Mouse (Mus musculus): Measurements from ENCODE around the gene Sgip1.

DNA sequence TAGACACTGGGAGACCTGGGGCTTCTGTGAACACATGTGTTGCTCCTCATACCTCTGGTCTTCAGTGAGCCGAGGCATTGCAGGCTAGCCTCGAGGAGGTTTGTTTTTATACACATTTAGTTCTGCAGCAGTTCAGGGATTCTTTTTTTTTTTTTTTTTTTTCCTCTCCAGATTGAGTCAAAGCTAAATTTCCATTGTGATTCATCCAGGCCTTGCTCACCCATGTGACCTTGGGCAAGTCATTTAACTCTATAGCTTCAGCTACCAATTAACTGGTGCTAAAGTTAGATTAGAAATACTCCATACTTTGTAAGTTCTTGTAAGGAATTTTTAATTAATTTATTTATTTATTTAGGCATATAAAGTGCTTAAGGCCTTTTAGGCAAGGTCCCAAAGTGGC is 145.4 kb downstream of the Sgip1 start:
- TF ChIP-seq POLR2A (IDR thresholded peaks at IDR 0.05; ENCODE audit: borderline replicate concordance, insufficient read depth, low read length) (no peak), CTCF (IDR thresholded peaks at IDR 0.05; ENCODE audit: borderline replicate concordance, insufficient read depth, low read depth, low read length) (no peak)
